Mouse (Mus musculus): Measurements from ENCODE around the gene Lhfpl3.

Lhfpl3 gene

GRCm38 (mm10) chr5:22926171-22926570 is 180.3 kb downstream of the Lhfpl3 start:
- no peak for DNase-seq (ENCODE audit: low read depth, low spot score)

GRCm38 (mm10) chr5:22928746-22929145 is 182.9 kb downstream of the Lhfpl3 start:
- DNase-seq (ENCODE audit: low read depth, low spot score): no peak

- no peak for DNase-seq (ENCODE audit: low read depth, low spot score)
Observed at GRCm38 (mm10) chr5:22943306-22943705, 197.4 kb downstream of the Lhfpl3 start.

- DNase-seq (ENCODE audit: low read depth, low spot score): peak; percentile 1
Observed at GRCm38 (mm10) chr5:22963300-22963699, 217.4 kb downstream of the Lhfpl3 start.

- no peak for DNase-seq (ENCODE audit: low read depth, low spot score)
Observed at GRCm38 (mm10) chr5:22986771-22987170, 240.9 kb downstream of the Lhfpl3 start.

GRCm38 (mm10) chr5:22999811-23000210 is 254.0 kb downstream of the Lhfpl3 start:
- DNase-seq (ENCODE audit: low read depth, low spot score): no peak

- no peak for DNase-seq (ENCODE audit: low read depth, low spot score)
Observed at GRCm38 (mm10) chr5:23003123-23003797, 257.4 kb downstream of the Lhfpl3 start.

GRCm38 (mm10) chr5:23006207-23006606 is 260.3 kb downstream of the Lhfpl3 start:
- no peak for DNase-seq (ENCODE audit: low read depth, low spot score)

GRCm38 (mm10) chr5:23010460-23010859 is 264.6 kb downstream of the Lhfpl3 start:
- DNase-seq (ENCODE audit: low read depth, low spot score): no peak

GRCm38 (mm10) chr5:23013997-23014396 is 268.1 kb downstream of the Lhfpl3 start:
- DNase-seq (ENCODE audit: low read depth, low spot score): no peak

GRCm38 (mm10) chr5:23015587-23016335 is 269.9 kb downstream of the Lhfpl3 start:
- no peak for DNase-seq (ENCODE audit: low read depth, low spot score)

GRCm38 (mm10) chr5:23034944-23035726 is 289.3 kb downstream of the Lhfpl3 start:
- DNase-seq (ENCODE audit: low read depth, low spot score): no peak

GRCm38 (mm10) chr5:23035727-23036029 is 289.8 kb downstream of the Lhfpl3 start:
- DNase-seq (ENCODE audit: low read depth, low spot score): no peak

- DNase-seq (ENCODE audit: low read depth, low spot score): no peak
Observed at GRCm38 (mm10) chr5:23040429-23040828, 294.6 kb downstream of the Lhfpl3 start.

GRCm38 (mm10) chr5:23042862-23043261 is 297.0 kb downstream of the Lhfpl3 start:
- DNase-seq (ENCODE audit: low read depth, low spot score): no peak

GRCm38 (mm10) chr5:23049083-23049663 is 303.3 kb downstream of the Lhfpl3 start:
- no peak for DNase-seq (ENCODE audit: low read depth, low spot score)

- DNase-seq (ENCODE audit: low read depth, low spot score): no peak
Observed at GRCm38 (mm10) chr5:23051458-23051857, 305.6 kb downstream of the Lhfpl3 start.

GRCm38 (mm10) chr5:23094894-23095293 is 349.0 kb downstream of the Lhfpl3 start:
- no peak for DNase-seq (ENCODE audit: low read depth, low spot score)

- no peak for DNase-seq (ENCODE audit: low read depth, low spot score)
Observed at GRCm38 (mm10) chr5:23106536-23106935, 360.7 kb downstream of the Lhfpl3 start.

GRCm38 (mm10) chr5:23111307-23111706 is 365.4 kb downstream of the Lhfpl3 start:
- DNase-seq (ENCODE audit: low read depth, low spot score): no peak

- no peak for DNase-seq (ENCODE audit: low read depth, low spot score)
Observed at GRCm38 (mm10) chr5:23114249-23114648, 368.4 kb downstream of the Lhfpl3 start.

GRCm38 (mm10) chr5:23126851-23127250 is 381.0 kb downstream of the Lhfpl3 start:
- no peak for DNase-seq (ENCODE audit: low read depth, low spot score)
